Mouse (Mus musculus) adrenal gland, adult 8-10 months (tissue): Measurements from ENCODE around the gene F8. TPM values are rescaled to one million over a fixed set of nuclear protein-coding genes. Genes with fewer than 3 reads are reported as not detected.

Source experiments
- DNase-seq: peaks from one replicate; pipeline ENCODE4 v3.0.0; 2022
- total RNA-seq, 4 experiments: library from RNA; stranded (reverse); gene quantifications; 2 replicates each; pipeline ENCODE4 v1.2.4; 2022

Gene F8
- total RNA-seq, 4 experiments from 2014 or later: 6.8 to 14.8 (median 12.1) TPM

- DNase-seq: no peak
These were observed 244.2 kb downstream of the F8 start for GRCm38 (mm10) chrX:75138182-75138581.

GRCm38 (mm10) chrX:75137729-75138128 is 244.7 kb downstream of the F8 start:
- DNase-seq: no peak

- no peak for DNase-seq
These were observed 245.5 kb downstream of the F8 start for GRCm38 (mm10) chrX:75136938-75137337.

- DNase-seq: peak; percentile 77
These were observed 251.8 kb downstream of the F8 start, which contains the start of gene Mpp1 for GRCm38 (mm10) chrX:75130467-75131160. Gene Mpp1, minus strand, starts transcription at chrX:75131016.

- DNase-seq: no peak
These were observed 252.9 kb downstream of the F8 start for GRCm38 (mm10) chrX:75129474-75129873.

- DNase-seq: no peak
These were observed 254.0 kb downstream of the F8 start for GRCm38 (mm10) chrX:75128333-75128980.

GRCm38 (mm10) chrX:75126893-75127292 is 255.5 kb downstream of the F8 start:
- DNase-seq: no peak

- DNase-seq: no peak
These were observed 256.8 kb downstream of the F8 start for GRCm38 (mm10) chrX:75125606-75126005.

Other genes with a start within 250 kb of the F8 start
- 1 to 10 TPM in 1 of 4 experiments, under 1 TPM in 1, not detected in 2; 0.51 to 1.0 TPM for gene Smim9, start 218.8 kb downstream of the F8 start, total RNA-seq
- 100 to 1,000 TPM in 1 of 4 experiments, 10 to 100 TPM in 3; 71.5 to 114 (median 80.3) TPM for gene Fundc2, start 216 bp downstream of the F8 start, total RNA-seq
- 10 to 100 TPM; 11.1 to 12.9 (median 12.1) TPM for gene Cmc4, start 34.0 kb upstream of the F8 start, total RNA-seq
- gene Mtcp1, start 34.0 kb upstream of the F8 start, total RNA-seq: 10 to 100 TPM in 3 of 4 experiments, 1 to 10 TPM in 1; 7.6 to 17.4 (median 14.2) TPM
- 10 to 100 TPM; 24.0 to 32.5 (median 31.1) TPM for gene Brcc3, start 34.0 kb upstream of the F8 start, total RNA-seq
- 10 to 100 TPM; 41.8 to 62.4 (median 52.3) TPM for gene Vbp1, start 131.7 kb upstream of the F8 start, total RNA-seq
- 1 to 10 TPM; 1.3 to 2.1 (median 1.7) TPM for gene Rab39b, start 195.6 kb upstream of the F8 start, total RNA-seq